ENCODE assay signal across 11 mouse cellular contexts in the genomic region with DNA sequence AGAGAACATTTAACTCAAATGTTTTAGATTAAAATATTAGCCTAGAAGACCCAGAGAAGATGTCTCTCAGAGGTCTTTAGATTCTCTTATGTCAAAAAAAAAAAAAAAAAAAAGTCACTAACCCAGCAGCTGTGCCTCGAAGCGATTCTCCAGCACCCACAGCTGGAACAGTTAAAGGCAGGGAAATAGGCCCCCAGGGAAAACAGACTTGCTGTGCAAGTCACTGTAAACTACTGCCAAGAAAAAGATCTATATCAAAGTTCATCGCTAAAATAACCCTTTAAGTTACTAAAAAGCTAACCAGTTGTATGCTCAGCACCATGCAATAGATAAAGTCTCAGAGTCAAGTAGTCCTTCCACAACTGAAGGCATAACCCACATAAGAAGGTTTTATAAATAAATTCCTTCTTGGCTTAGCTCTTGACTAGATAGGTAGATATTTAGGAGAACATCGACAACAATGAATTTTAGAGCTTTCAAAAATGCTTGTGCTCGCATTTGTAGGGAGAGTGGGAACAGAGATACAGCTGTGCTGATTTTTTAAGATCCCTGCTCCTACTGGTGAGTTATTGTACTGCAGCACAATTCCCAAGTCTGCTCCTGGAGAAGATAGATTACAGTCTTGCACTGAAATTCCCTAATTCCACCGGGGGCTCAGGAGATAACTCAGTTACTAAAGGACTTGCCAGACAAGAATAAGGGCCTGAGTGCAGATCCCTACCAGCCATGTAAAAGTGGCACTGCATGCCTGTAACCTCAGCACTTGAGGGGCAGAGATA. TPM values are rescaled to one million over a fixed set of nuclear protein-coding genes. Genes with fewer than 3 reads are reported as not detected.
DNase-seq lines count a peak whose midpoint lies in the region; ATAC-seq and TF ChIP-seq lines count a peak whose summit lies in the region.
"Had no signal": no experiment of that assay in that cellular context is flagged by ENCODE, and none has a peak within 500 bp of the region (broad histone marks: within the 10 kb centered on the region; RNA-seq: fewer than 3 reads in every experiment).

No protein-coding gene starts in this region.

- H3K4me3 ChIP-seq in kidney, embryonic 14.5 days (ENCODE audit: low read length) = no peak overlapping the region
- H3K4me3 ChIP-seq in CH12.LX (replicated peaks in 1 of 3; ENCODE audit: low read depth in 2 of 3, low read length in 2 of 3, poor library complexity in 1 of 3) = no peak overlapping the region
- no peak overlapping the region for H3K4me3 ChIP-seq in ES-E14 (ENCODE audit: insufficient read depth in 1 of 2, low read depth in 1 of 2, low read length in 2 of 2, poor library complexity in 1 of 2, severe bottlenecking in 1 of 2)
- no peak overlapping the region for H3K4me3 ChIP-seq in embryonic facial prominence, embryonic 11.5 days (ENCODE audit: low read depth, low read length)
- H3K4me3 ChIP-seq: liver, embryonic 13.5 days; neural tube, embryonic 12.5 days had no signal

- intact Hi-C loops in gastrocnemius, postnatal 14 days (cut with DNase I; ENCODE audit: low total_unique reads) = no loop called here

- no peaks in the 10 kb centered on the region for H3K79me2 ChIP-seq in CH12.LX (replicated peaks; ENCODE audit: control insufficient read depth, extremely low read depth, insufficient read depth, poor library complexity, severe bottlenecking)

- no peaks in the 10 kb centered on the region for H3K27me3 ChIP-seq in kidney, embryonic 14.5 days (ENCODE audit: control insufficient read depth, insufficient read depth, low read length)
- H3K27me3 ChIP-seq in CH12.LX (replicated peaks) = no peaks in the 10 kb centered on the region
- no peaks in the 10 kb centered on the region for H3K27me3 ChIP-seq in embryonic facial prominence, embryonic 11.5 days (ENCODE audit: control insufficient read depth, insufficient read depth, low read length)
- H3K27me3 ChIP-seq: liver, embryonic 13.5 days; neural tube, embryonic 12.5 days had no signal

- no peak for TF ChIP-seq RAD21 in CH12.LX (IDR thresholded peaks at IDR 0.05; ENCODE audit: low read depth, low read length)

- in situ Hi-C loops in CH12.LX (cut with MboI; ENCODE audit: low pct_ligation_motif_present, low pct_unique_long_range_greater_than_20kb, low sequenced_read_pairs) = no loop called here
- in situ Hi-C loops in ES-E14 (cut with MboI; ENCODE audit: low sequenced_read_pairs in 2 of 2, unreplicated experiment in 2 of 2) = no loop called here

- ATAC-seq in kidney, embryonic 14.5 days (ENCODE audit: low FRiP score, low TSS enrichment) = no peak
- ATAC-seq in embryonic facial prominence, embryonic 11.5 days (replicated peaks; ENCODE audit: insufficient number of reproducible peaks, low FRiP score, low TSS enrichment, low read depth) = no peak

- H3K27ac ChIP-seq in kidney, embryonic 14.5 days (ENCODE audit: low read depth, low read length) = no peak overlapping the region
- no peak overlapping the region for H3K27ac ChIP-seq in CH12.LX (ENCODE audit: insufficient read depth, low read depth)
- H3K27ac ChIP-seq in ES-E14 (ENCODE audit: insufficient read depth, low read depth, low read length, poor library complexity, severe bottlenecking) = no peak overlapping the region
- no peak overlapping the region for H3K27ac ChIP-seq in embryonic facial prominence, embryonic 11.5 days (replicated peaks; ENCODE audit: low read depth, low read length)
- H3K27ac ChIP-seq: liver, embryonic 13.5 days; neural tube, embryonic 12.5 days had no signal

- TF ChIP-seq POLR2A in CH12.LX (IDR thresholded peaks at IDR 0.05; ENCODE audit: low read depth, low read length) = no peak

- no peaks in the 10 kb centered on the region for H3K36me3 ChIP-seq in kidney, embryonic 14.5 days (ENCODE audit: control insufficient read depth, insufficient read depth, low read length)
- no peaks in the 10 kb centered on the region for H3K36me3 ChIP-seq in CH12.LX (replicated peaks in 1 of 2; ENCODE audit: control insufficient read depth in 1 of 2, insufficient read depth in 1 of 2, low read length in 1 of 2)
- H3K36me3 ChIP-seq in ES-E14 (ENCODE audit: control insufficient read depth, insufficient read depth, low read length, poor library complexity, severe bottlenecking) = no peaks in the 10 kb centered on the region
- no peaks in the 10 kb centered on the region for H3K36me3 ChIP-seq in embryonic facial prominence, embryonic 11.5 days (replicated peaks; ENCODE audit: control insufficient read depth, insufficient read depth, low read depth, low read length)
- H3K36me3 ChIP-seq: liver, embryonic 13.5 days; neural tube, embryonic 12.5 days had no signal

- no peak overlapping the region for H3K4me2 ChIP-seq in kidney, embryonic 14.5 days (replicated peaks; ENCODE audit: low read depth, low read length)
- no peak overlapping the region for H3K4me2 ChIP-seq in CH12.LX (ENCODE audit: insufficient read depth, low read depth, poor library complexity, severe bottlenecking)
- H3K4me2 ChIP-seq in embryonic facial prominence, embryonic 11.5 days (ENCODE audit: low read depth, low read length) = no peak overlapping the region
- H3K4me2 ChIP-seq: liver, embryonic 13.5 days; neural tube, embryonic 12.5 days had no signal

- no peak for TF ChIP-seq EP300 in CH12.LX (IDR thresholded peaks at IDR 0.05; ENCODE audit: low read length)

- H3K9ac ChIP-seq in kidney, embryonic 14.5 days (ENCODE audit: low read depth, low read length) = no peak overlapping the region
- H3K9ac ChIP-seq in CH12.LX (ENCODE audit: insufficient read depth, low read depth) (no peak overlapping the region), ES-E14 (ENCODE audit: insufficient read depth, low read depth, low read length, poor library complexity, severe bottlenecking) (no peak overlapping the region)
- H3K9ac ChIP-seq in embryonic facial prominence, embryonic 11.5 days (replicated peaks; ENCODE audit: low read length) = no peak overlapping the region
- H3K9ac ChIP-seq: liver, embryonic 13.5 days; neural tube, embryonic 12.5 days had no signal

- peak; percentile 36 to 38; a peak in 3 of 4 replicates for TF ChIP-seq CTCF in CH12.LX (conservative IDR thresholded peaks at IDR 0.05 in 1 of 2, IDR thresholded peaks at IDR 0.05 in 1 of 2; ENCODE audit: low read depth in 2 of 2, low read length in 2 of 2)

- DNase-seq in kidney, postnatal 10 days = peak; percentile 55
- no peak for DNase-seq in CH12.LX (ENCODE audit: extremely low read depth)
- DNase-seq in ES-E14 (ENCODE audit: low read depth, low spot score) = peak; percentile 43
- peak; percentile 70 for DNase-seq in embryonic facial prominence, embryonic 11.5 days (ENCODE audit: low spot score)
- no peak for DNase-seq in gastrocnemius, postnatal 14 days
- DNase-seq in right cerebral cortex, postnatal 4 days = no peak
- DNase-seq: cerebellum, postnatal 25 days; liver, embryonic 13.5 days had no signal

- dilution Hi-C loops in CH12.LX (cut with MboI; ENCODE audit: extremely low pct_ligation_motif_present, extremely low pct_unique_long_range_greater_than_20kb, low sequenced_read_pairs) = no loop called here

- WGBS in kidney, embryonic 14.5 days = 41% methylated on average over 6 of the region's 6 CpGs
- WGBS in embryonic facial prominence, embryonic 11.5 days = 42% methylated on average over 6 of the region's 6 CpGs

- no peaks in the 10 kb centered on the region for H3K9me3 ChIP-seq in kidney, embryonic 14.5 days (ENCODE audit: control insufficient read depth, low read length)
- H3K9me3 ChIP-seq in CH12.LX (replicated peaks; ENCODE audit: low read length) (no peaks in the 10 kb centered on the region), ES-E14 (ENCODE audit: control insufficient read depth, insufficient read depth, low read depth, low read length) (no peaks in the 10 kb centered on the region)
- H3K9me3 ChIP-seq in embryonic facial prominence, embryonic 11.5 days (replicated peaks; ENCODE audit: control insufficient read depth, low read length) = no peaks in the 10 kb centered on the region
- H3K9me3 ChIP-seq: liver, embryonic 13.5 days; neural tube, embryonic 12.5 days had no signal

- H3K4me1 ChIP-seq in kidney, embryonic 14.5 days (ENCODE audit: control insufficient read depth, insufficient read depth, low read length) = no peaks in the 10 kb centered on the region
- H3K4me1 ChIP-seq in CH12.LX (ENCODE audit: control insufficient read depth in 1 of 2, insufficient read depth in 2 of 2) = no peaks in the 10 kb centered on the region
- H3K4me1 ChIP-seq in ES-E14 (ENCODE audit: control insufficient read depth in 2 of 2, insufficient read depth in 2 of 2, low read length in 2 of 2, poor library complexity in 1 of 2) = peaks cover 0 to 2% of the 10 kb centered on the region in 2 experiments; a peak in 1 of 4 replicates
- H3K4me1 ChIP-seq in embryonic facial prominence, embryonic 11.5 days (ENCODE audit: control insufficient read depth, insufficient read depth, low read length) = no peaks in the 10 kb centered on the region
- H3K4me1 ChIP-seq: liver, embryonic 13.5 days; neural tube, embryonic 12.5 days had no signal

TF ChIP-seq in CH12.LX, 34 proteins besides CTCF, POLR2A, EP300 and RAD21 (continues in another document):
- no peak for TF ChIP-seq JUN (IDR thresholded peaks at IDR 0.05; ENCODE audit: insufficient read depth, low read depth, low read length)

TF ChIP-seq in ES-E14, 5 proteins besides CTCF, POLR2A, EP300 and RAD21 (continues in another document):
- TF ChIP-seq HCFC1 (IDR thresholded peaks at IDR 0.05; ENCODE audit: borderline replicate concordance, insufficient read depth, low read length) = no peak

RNA-seq across cellular contexts. Expression of a gene that starts 31.5 kb away (rescaled TPM):
- polyA plus RNA-seq in kidney, embryonic 14.5 days (2014; fragmentation: Nextera tagmentation; extraction: Ambion mirVana) = 275 and 296 TPM in 2 replicates
- total RNA-seq in CH12.LX (2012; rRNA removed) (103 and 134 TPM in 2 replicates), CH12.LX (2014; rRNA removed) (191 and 195 TPM in 2 replicates), ES-E14 (2012; rRNA removed) (90.3 and 124 TPM in 2 replicates)
- 226 and 241 TPM in 2 replicates for polyA plus RNA-seq in CH12.LX (2012; ENCODE audit: insufficient read length, low read depth)
- polyA plus RNA-seq in embryonic facial prominence, embryonic 11.5 days (2014; fragmentation: Nextera tagmentation; extraction: Ambion mirVana) = 424 and 468 TPM in 2 replicates
- 10 to 100 TPM; 13.5 to 16.5 TPM for total RNA-seq in gastrocnemius, postnatal 14 days (2021)

RNA-seq across cellular contexts. Expression of a gene that starts 31.9 kb away (rescaled TPM):
- polyA plus RNA-seq in kidney, embryonic 14.5 days (2014; fragmentation: Nextera tagmentation; extraction: Ambion mirVana) = 11.3 and 12.0 TPM in 2 replicates
- total RNA-seq in CH12.LX (2012; rRNA removed) (10.8 and 11.4 TPM in 2 replicates), CH12.LX (2014; rRNA removed) (16.3 and 16.4 TPM in 2 replicates), ES-E14 (2012; rRNA removed) (30.5 and 39.6 TPM in 2 replicates)
- 16.3 and 20.4 TPM in 2 replicates for polyA plus RNA-seq in CH12.LX (2012; ENCODE audit: insufficient read length, low read depth)
- polyA plus RNA-seq in embryonic facial prominence, embryonic 11.5 days (2014; fragmentation: Nextera tagmentation; extraction: Ambion mirVana) = 9.2 and 10.2 TPM in 2 replicates
- total RNA-seq in gastrocnemius, postnatal 14 days (2021) = 1 to 10 TPM; 5.3 to 6.3 TPM

RNA-seq across cellular contexts. Expression of a gene that starts 40.8 kb away (rescaled TPM):
- polyA plus RNA-seq in kidney, embryonic 14.5 days (2014; fragmentation: Nextera tagmentation; extraction: Ambion mirVana) = not detected in 2 replicates
- not detected in 2 replicates for total RNA-seq in CH12.LX (2012; rRNA removed)
- not detected in 2 replicates for total RNA-seq in CH12.LX (2014; rRNA removed)
- polyA plus RNA-seq in CH12.LX (2012; ENCODE audit: insufficient read length, low read depth) = not detected in 2 replicates
- 0.85 and 1.2 TPM in 2 replicates for total RNA-seq in ES-E14 (2012; rRNA removed)
- polyA plus RNA-seq in embryonic facial prominence, embryonic 11.5 days (2014; fragmentation: Nextera tagmentation; extraction: Ambion mirVana) = 0.21 and 0.56 TPM in 2 replicates
- not detected for total RNA-seq in gastrocnemius, postnatal 14 days (2021)
- total RNA-seq: heart, postnatal 14 days had no signal
- polyA plus RNA-seq: liver, embryonic 13.5 days had no signal

Comparison
In these comparisons a context has a peak if more than half of its experiments do, and no peak if none do; other contexts are left out.
1. DNase-seq: peak in kidney, postnatal 10 days (single experiment), ES-E14 (single experiment) and embryonic facial prominence, embryonic 11.5 days (single experiment); none in CH12.LX (single experiment), gastrocnemius, postnatal 14 days (single experiment) and right cerebral cortex, postnatal 4 days (single experiment).